Mouse (Mus musculus) hindlimb bud, embryonic 11.5 days (tissue): ENCODE measurements at regions not wholly inside any gene's neighbourhood (a gene's known extent, or its start where the extent isn't known, plus 50 kb on each side); places are given as distances from the start of the nearest gene placed in this dataset.
A peak's percentile ranks its signal among the peaks of the same experiment; 100 is the strongest.

Experiments
- DNase-seq: peaks from one replicate; pipeline ENCODE4 v3.0.0-alpha.2; 2012; ENCODE audit warnings: low read depth, low spot score; ENCODE audit errors: extremely low spot score

GRCm38 (mm10) chr9:41834487-41835404 lies 289.4 kb downstream of the Sorl1 start:
- DNase-seq: peak; percentile 53

- no peak for DNase-seq
Measured at GRCm38 (mm10) chr9:41833408-41833807, 290.7 kb downstream of the Sorl1 start.

GRCm38 (mm10) chr9:41827356-41827755 lies 296.7 kb downstream of the Sorl1 start:
- DNase-seq: no peak

GRCm38 (mm10) chr9:41821401-41821800 lies 302.7 kb downstream of the Sorl1 start:
- no peak for DNase-seq

GRCm38 (mm10) chr9:41817740-41818461 lies 306.2 kb downstream of the Sorl1 start:
- no peak for DNase-seq

- no peak for DNase-seq
Measured at GRCm38 (mm10) chr9:41815921-41816320, 308.2 kb downstream of the Sorl1 start.

- DNase-seq: no peak
Measured at GRCm38 (mm10) chr9:41809291-41809690, 314.8 kb downstream of the Sorl1 start.

GRCm38 (mm10) chr9:41808791-41809190 lies 315.3 kb downstream of the Sorl1 start:
- DNase-seq: no peak

- DNase-seq: no peak
Measured at GRCm38 (mm10) chr9:41806289-41806621, 317.8 kb downstream of the Sorl1 start.

- DNase-seq: peak; percentile 81
Measured at GRCm38 (mm10) chr9:41805491-41806288, 318.4 kb downstream of the Sorl1 start.

GRCm38 (mm10) chr9:41804711-41805331 lies 319.3 kb downstream of the Sorl1 start:
- DNase-seq: peak; percentile 28

GRCm38 (mm10) chr9:41803680-41804460 lies 320.2 kb downstream of the Sorl1 start:
- DNase-seq: no peak

GRCm38 (mm10) chr9:41801376-41801775 lies 322.7 kb downstream of the Sorl1 start:
- no peak for DNase-seq

GRCm38 (mm10) chr9:41792830-41793213 lies 331.3 kb downstream of the Sorl1 start:
- no peak for DNase-seq

- DNase-seq: no peak
Measured at GRCm38 (mm10) chr9:41792173-41792829, 331.8 kb downstream of the Sorl1 start.

GRCm38 (mm10) chr9:41791501-41792172 lies 332.5 kb downstream of the Sorl1 start:
- DNase-seq: no peak

- DNase-seq: no peak
Measured at GRCm38 (mm10) chr9:41785131-41785530, 339.0 kb downstream of the Sorl1 start.

GRCm38 (mm10) chr9:41772281-41772902 lies 351.7 kb downstream of the Sorl1 start:
- no peak for DNase-seq

GRCm38 (mm10) chr9:41771276-41771675 lies 352.8 kb downstream of the Sorl1 start:
- DNase-seq: no peak
